Mouse (Mus musculus) limb, embryonic 13.5 days (tissue): ENCODE results near the gene Hivep3. TPM values are rescaled to one million over a fixed set of nuclear protein-coding genes. Genes with fewer than 3 reads are reported as not detected.

Experiments used
- ATAC-seq: fragments of 200-750 bp; cut with Nextera tagmentation; 2 replicates; pipeline ENCODE4 v1.8.0; 2017; ENCODE audit warnings: low read depth, moderate number of reproducible peaks, moderate TSS enrichment; ENCODE audit not compliant: low FRiP score
- H3K27ac ChIP-seq: fragments of 300-500 bp; sonication (generic); 2 replicates; pipeline ENCODE4 v1.5.1; 2015; ENCODE audit warnings: inconsistent platforms, mild to moderate bottlenecking, moderate library complexity
- H3K27me3 ChIP-seq: fragments of 300-500 bp; sonication (generic); 2 replicates; pipeline ENCODE4 v1.6.1; 2015; ENCODE audit warnings: mild to moderate bottlenecking, inconsistent platforms
- H3K36me3 ChIP-seq: fragments of 300-500 bp; sonication (generic); 2 replicates; pipeline ENCODE4 v1.6.1; 2015; ENCODE audit warnings: inconsistent platforms, mild to moderate bottlenecking, moderate library complexity
- H3K4me1 ChIP-seq: fragments of 300-500 bp; sonication (generic); 2 replicates; pipeline ENCODE4 v1.6.1; 2015; ENCODE audit warnings: inconsistent platforms
- H3K4me2 ChIP-seq: fragments of 300-500 bp; sonication (generic); replicated peaks from 2 replicates; pipeline ENCODE4 v1.6.1; 2015; ENCODE audit warnings: inconsistent platforms, mild to moderate bottlenecking, moderate library complexity
- H3K4me3 ChIP-seq: fragments of 300-500 bp; sonication (generic); 2 replicates; pipeline ENCODE4 v1.5.1; 2015; ENCODE audit warnings: moderate library complexity, mild to moderate bottlenecking, inconsistent platforms
- H3K9ac ChIP-seq: fragments of 300-500 bp; sonication (generic); 2 replicates; pipeline ENCODE4 v1.6.1; 2015; ENCODE audit warnings: mild to moderate bottlenecking, inconsistent platforms
- H3K9me3 ChIP-seq: fragments of 300-500 bp; sonication (generic); 2 replicates; pipeline ENCODE4 v1.6.1; 2016; ENCODE audit warnings: inconsistent platforms
- WGBS: fragments of 180-500 bp; shearing (Covaris S2); methylation state at CpG from one replicate; pipeline ENCODE4 v1.1.7; 2015; 5-methylcytosine and 5-hydroxymethylcytosine counted together
- polyA plus RNA-seq: library from polyadenylated mRNA; unstranded; fragments of >200 nt; fragmentation: Nextera tagmentation; extraction: Ambion mirVana; gene quantifications from 2 replicates; pipeline ENCODE4 v1.2.1, GENCODE M21; 2015

Hivep3 gene
- polyA plus RNA-seq, 1 experiment from 2014 or later, result 2.1 TPM

- Histone ChIP-seq H3K27ac (no peak overlapping the region), H3K4me3 (no peak overlapping the region), H3K4me2 (no peak overlapping the region), H3K27me3 (no peaks in the 10 kb centered on the region), H3K9me3 (no peaks in the 10 kb centered on the region), H3K36me3 (no peaks in the 10 kb centered on the region), H3K4me1 (peaks cover 11% of the 10 kb centered on the region), H3K9ac (no peak overlapping the region)
- WGBS, result 12% methylated on average over 7 of the region's 7 CpGs
- ATAC-seq, result peak; percentile 75
Measured at GRCm38 (mm10) chr4:120172050-120172684, 438.6 kb downstream of the Hivep3 start.

- WGBS, result 81% methylated on average over 4 of the region's 4 CpGs
- ATAC-seq, result no peak
- H3K4me2 ChIP-seq, result no peak overlapping the region
Measured at GRCm38 (mm10) chr4:120179123-120179522, 445.5 kb downstream of the Hivep3 start.

GRCm38 (mm10) chr4:120180535-120180934 lies 447.0 kb downstream of the Hivep3 start:
- no peak overlapping the region for H3K4me3 ChIP-seq
- no peaks in the 10 kb centered on the region for H3K4me1 ChIP-seq
- no peak overlapping the region for H3K9ac ChIP-seq
- no peak for ATAC-seq
- H3K27me3 ChIP-seq, result no peaks in the 10 kb centered on the region; the same call in 1 of the 2 replicates
- no peak overlapping the region for H3K4me2 ChIP-seq
- no peaks in the 10 kb centered on the region for H3K9me3 ChIP-seq
- no peaks in the 10 kb centered on the region for H3K36me3 ChIP-seq
- no peak overlapping the region for H3K27ac ChIP-seq

More at GRCm38 (mm10) chr4:120179123-120179522, 445.5 kb downstream of the Hivep3 start:
- Histone ChIP-seq H3K4me3 (no peak overlapping the region), H3K9me3 (no peaks in the 10 kb centered on the region), H3K27me3 (no peaks in the 10 kb centered on the region), H3K4me1 (no peaks in the 10 kb centered on the region), H3K36me3 (no peaks in the 10 kb centered on the region), H3K9ac (no peak overlapping the region), H3K27ac (no peak overlapping the region)

- peaks cover 8% of the 10 kb centered on the region for H3K4me1 ChIP-seq
- H3K9ac ChIP-seq, result no peak overlapping the region
- 21% methylated on average over 5 of the region's 5 CpGs for WGBS
- H3K27ac ChIP-seq, result no peak overlapping the region
- no peak overlapping the region for H3K4me2 ChIP-seq
- H3K4me3 ChIP-seq, result no peak overlapping the region
- no peaks in the 10 kb centered on the region for H3K9me3 ChIP-seq
- H3K27me3 ChIP-seq, result no peaks in the 10 kb centered on the region; the same call in 1 of the 2 replicates
- H3K36me3 ChIP-seq, result no peaks in the 10 kb centered on the region
- ATAC-seq, result no peak
Measured at GRCm38 (mm10) chr4:120184374-120184991, 450.9 kb downstream of the Hivep3 start.

GRCm38 (mm10) chr4:120186441-120186840 lies 452.9 kb downstream of the Hivep3 start:
- Histone ChIP-seq H3K9me3 (no peaks in the 10 kb centered on the region), H3K9ac (no peak overlapping the region), H3K27ac (no peak overlapping the region), H3K4me3 (no peak overlapping the region), H3K4me2 (no peak overlapping the region), H3K27me3 (no peaks in the 10 kb centered on the region; the same call in 1 of the 2 replicates), H3K36me3 (no peaks in the 10 kb centered on the region), H3K4me1 (peaks cover 16% of the 10 kb centered on the region)
- WGBS, result 93% methylated on average over 1 of the region's 1 CpGs
- ATAC-seq, result no peak

- Histone ChIP-seq H3K4me1 (peaks cover 16% of the 10 kb centered on the region), H3K9me3 (no peaks in the 10 kb centered on the region), H3K36me3 (no peaks in the 10 kb centered on the region), H3K4me2 (no peak overlapping the region), H3K27me3 (no peaks in the 10 kb centered on the region; the same call in 1 of the 2 replicates), H3K9ac (no peak overlapping the region), H3K27ac (no peak overlapping the region), H3K4me3 (no peak overlapping the region)
- 5% methylated on average over 4 of the region's 4 CpGs for WGBS
- ATAC-seq, result no peak
Measured at GRCm38 (mm10) chr4:120186934-120187333, 453.4 kb downstream of the Hivep3 start.

Other genes starting within 250 kb of the Hivep3 start
- 0.96 and 1.2 TPM in 2 replicates for gene Rimkla, start 241.2 kb upstream of the Hivep3 start, polyA plus RNA-seq
- 25.1 and 26.9 TPM in 2 replicates for gene Foxj3, start 196.8 kb upstream of the Hivep3 start, polyA plus RNA-seq
- 4.9 and 5.8 TPM in 2 replicates for gene Frg2f1, start 194.3 kb upstream of the Hivep3 start, polyA plus RNA-seq
- gene Guca2a, start 96.1 kb upstream of the Hivep3 start, polyA plus RNA-seq, result not detected in 2 replicates
- gene Guca2b, start 74.8 kb upstream of the Hivep3 start, polyA plus RNA-seq, result not detected in 2 replicates